Mouse (Mus musculus) heart, postnatal 0 days (tissue): ENCODE measurements around the gene Lcn5.

Experiments
- CTCF ChIP-seq: IDR thresholded peaks from 2 replicates; pipeline ENCODE4 v1.5.1; 2016; ENCODE audit warnings: antibody characterized with exemption, control low read depth, low read depth
- EP300 ChIP-seq: IDR thresholded peaks from 2 replicates; pipeline ENCODE4 v1.6.1; 2016; ENCODE audit warnings: antibody characterized with exemption, low read depth

DNA sequence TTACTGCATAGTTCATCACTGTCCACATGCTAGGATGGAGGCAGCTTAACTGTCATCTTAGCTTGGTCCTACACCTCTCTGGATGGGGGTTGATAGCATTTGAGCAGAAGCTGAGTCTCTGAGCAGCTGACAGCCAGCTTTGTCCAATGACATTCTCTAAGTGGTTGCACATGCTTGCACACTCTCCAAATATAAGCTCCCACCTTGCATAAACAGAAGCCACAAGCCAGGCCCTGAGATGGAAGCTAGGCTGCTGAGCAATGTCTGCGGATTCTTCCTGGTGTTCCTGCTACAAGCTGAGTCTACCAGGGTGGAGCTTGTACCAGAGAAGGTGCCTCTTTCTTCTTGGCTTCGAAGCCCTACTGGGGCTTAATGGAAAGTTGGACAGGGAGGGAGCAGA is 4.8 kb upstream of the Lcn5 start, which contains the start of gene Lcn8:
- TF ChIP-seq CTCF (no peak), EP300 (no peak)
